Mouse (Mus musculus): Measurements from ENCODE around the gene Rnf180. TPM values are rescaled to one million over a fixed set of nuclear protein-coding genes. Genes with fewer than 3 reads are reported as not detected.

The Rnf180 gene
- polyA plus RNA-seq, 1 experiment from 2014 or later: 3.9 TPM

DNA sequence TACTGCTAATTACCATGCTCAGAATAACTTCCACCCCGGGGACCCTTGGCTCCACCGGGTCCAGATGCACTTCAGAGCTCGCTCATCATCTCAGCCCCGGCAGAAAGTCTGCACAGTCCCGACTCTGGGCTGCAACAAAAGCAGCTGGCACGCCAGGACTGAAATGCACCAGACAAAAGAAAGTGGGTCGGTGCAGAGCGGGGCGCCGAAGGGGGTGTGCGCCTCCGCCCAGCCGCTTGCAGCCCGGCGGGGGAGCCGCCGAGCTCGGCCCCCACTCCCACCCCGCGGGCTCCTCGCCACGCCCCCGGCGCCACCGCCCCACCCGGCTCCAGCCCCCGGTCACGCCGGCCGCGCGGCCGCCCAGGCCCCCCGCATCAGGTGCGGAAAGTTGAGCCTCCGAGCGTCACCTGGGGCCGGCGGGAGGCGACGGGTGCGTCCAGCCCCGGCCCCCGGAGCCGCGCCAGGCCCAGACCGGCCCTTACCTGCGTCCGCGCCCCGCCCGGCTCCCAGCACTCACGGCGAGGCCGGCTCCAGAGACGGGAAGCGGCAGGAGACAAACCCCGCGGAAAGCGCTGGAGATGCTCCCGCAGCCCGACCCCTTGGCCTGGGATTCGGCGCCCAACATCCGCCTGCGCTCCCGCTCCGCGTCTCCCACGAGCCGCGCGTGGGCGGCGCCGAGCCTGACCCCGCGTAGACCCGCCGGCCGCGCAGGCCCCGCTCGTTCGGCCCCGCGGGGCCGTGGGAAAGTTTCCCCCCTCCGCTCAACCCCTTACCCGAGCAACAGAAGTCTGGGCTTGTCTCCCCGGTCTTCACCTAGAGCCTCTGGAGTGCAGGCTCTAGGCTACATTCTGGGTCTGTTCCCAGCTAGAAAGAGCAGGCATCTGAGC lies 591 bp downstream of the Rnf180 start:
- Histone ChIP-seq H3K4me3 (peak overlapping the region; percentile 82), H3K4me1 (peaks cover 11% of the 10 kb centered on the region; the same call in 1 of the 2 replicates), H3K36me3 (no peaks in the 10 kb centered on the region), H3K9me3 (no peaks in the 10 kb centered on the region), H3K27ac (no peak overlapping the region), H3K27me3 (no peaks in the 10 kb centered on the region), H3K9ac (peak overlapping the region; percentile 68), H3K4me2 (peak overlapping the region; percentile 96)
- WGBS: 2% methylated on average over 47 of the region's 91 CpGs
- peak; percentile 85 for ATAC-seq (ENCODE audit: borderline replicate concordance, extremely low read depth, low FRiP score, low TSS enrichment)

DNA sequence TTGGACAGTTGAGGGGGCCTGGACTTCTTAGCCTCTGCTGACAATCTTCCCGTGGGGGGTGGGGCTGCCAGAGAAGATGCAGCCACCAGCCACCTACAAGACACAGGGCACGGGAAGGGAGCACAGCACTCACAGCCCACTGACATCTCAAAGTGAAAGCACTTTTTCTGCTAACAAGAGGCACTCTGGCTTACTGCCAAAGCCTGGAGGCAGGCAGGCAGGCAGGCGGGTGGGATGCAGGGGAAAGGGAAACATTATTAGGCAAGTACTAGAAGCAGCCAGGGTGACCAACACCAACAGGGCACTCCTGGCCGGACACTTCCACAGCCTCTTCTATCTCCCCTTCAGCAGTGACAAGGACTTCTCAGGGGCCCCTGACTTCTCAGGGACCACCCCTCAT lies 2.8 kb downstream of the Rnf180 start:
- ATAC-seq (ENCODE audit: borderline replicate concordance, extremely low read depth, low FRiP score, low TSS enrichment): peak; percentile 53
- 6% methylated on average over 4 of the region's 4 CpGs for WGBS
- no peaks in the 10 kb centered on the region for H3K27me3 ChIP-seq
- H3K9ac ChIP-seq: no peak overlapping the region
- H3K4me3 ChIP-seq: peak overlapping the region; percentile 14; the same call in 1 of the 2 replicates
- no peak overlapping the region for H3K27ac ChIP-seq
- H3K9me3 ChIP-seq: no peaks in the 10 kb centered on the region
- peak overlapping the region; percentile 38 for H3K4me2 ChIP-seq
- no peaks in the 10 kb centered on the region for H3K36me3 ChIP-seq
- H3K4me1 ChIP-seq: peaks cover 11% of the 10 kb centered on the region; the same call in 1 of the 2 replicates

DNA sequence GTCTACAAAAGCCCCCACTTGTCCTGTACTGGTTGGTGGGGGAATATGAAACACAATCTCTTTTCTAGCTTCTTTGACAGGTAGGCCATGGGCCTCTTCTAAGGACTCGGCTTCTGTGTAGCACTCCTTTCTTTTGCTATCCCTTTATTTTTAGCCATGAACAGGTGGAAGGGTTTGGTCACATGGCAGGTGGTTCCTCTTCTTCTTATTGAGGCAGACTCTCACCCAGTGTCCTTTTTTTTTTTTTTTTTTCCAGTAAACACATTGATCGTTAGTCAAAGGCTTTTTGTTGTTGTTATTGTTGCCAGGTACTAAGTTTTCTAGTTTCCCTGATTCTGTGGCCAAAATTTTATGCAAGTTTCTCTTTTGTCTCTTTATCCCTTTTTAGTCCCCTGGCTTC lies 4.0 kb downstream of the Rnf180 start:
- Histone ChIP-seq H3K4me2 (no peak overlapping the region), H3K27ac (no peak overlapping the region), H3K9ac (no peak overlapping the region), H3K4me3 (no peak overlapping the region), H3K27me3 (no peaks in the 10 kb centered on the region), H3K9me3 (no peaks in the 10 kb centered on the region), H3K36me3 (no peaks in the 10 kb centered on the region), H3K4me1 (peaks cover 11% of the 10 kb centered on the region; the same call in 1 of the 2 replicates)
- WGBS: 82% methylated on average over 2 of the region's 2 CpGs
- no peak for ATAC-seq (ENCODE audit: borderline replicate concordance, extremely low read depth, low FRiP score, low TSS enrichment)

DNA sequence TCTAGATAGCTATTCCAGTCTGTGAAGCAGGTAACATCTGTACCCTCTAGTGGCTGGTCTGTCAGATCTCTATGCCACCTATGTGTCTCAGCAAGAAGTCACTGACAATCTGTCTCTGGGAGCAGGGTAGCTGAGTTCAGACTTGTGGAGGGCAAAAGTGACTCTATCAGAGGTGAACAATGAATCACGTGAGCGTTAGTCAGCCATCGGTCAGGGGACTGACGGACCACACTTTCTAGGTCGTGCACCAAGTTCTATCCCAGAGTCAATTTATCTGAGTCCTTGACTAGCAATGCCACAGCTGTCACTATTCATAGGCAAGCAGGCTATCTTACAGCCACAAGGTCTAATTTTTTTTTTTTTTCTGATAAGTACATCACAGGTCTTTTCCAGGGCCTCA lies 4.6 kb downstream of the Rnf180 start:
- no peak for ATAC-seq (ENCODE audit: borderline replicate concordance, extremely low read depth, low FRiP score, low TSS enrichment)
- H3K4me2 ChIP-seq: no peak overlapping the region
- WGBS: 72% methylated on average over 5 of the region's 5 CpGs
- H3K4me3 ChIP-seq: no peak overlapping the region
- H3K9ac ChIP-seq: no peak overlapping the region
- H3K27me3 ChIP-seq: no peaks in the 10 kb centered on the region
- H3K9me3 ChIP-seq: no peaks in the 10 kb centered on the region
- H3K36me3 ChIP-seq: no peaks in the 10 kb centered on the region
- no peak overlapping the region for H3K27ac ChIP-seq
- peaks cover 11% of the 10 kb centered on the region; the same call in 1 of the 2 replicates for H3K4me1 ChIP-seq

DNA sequence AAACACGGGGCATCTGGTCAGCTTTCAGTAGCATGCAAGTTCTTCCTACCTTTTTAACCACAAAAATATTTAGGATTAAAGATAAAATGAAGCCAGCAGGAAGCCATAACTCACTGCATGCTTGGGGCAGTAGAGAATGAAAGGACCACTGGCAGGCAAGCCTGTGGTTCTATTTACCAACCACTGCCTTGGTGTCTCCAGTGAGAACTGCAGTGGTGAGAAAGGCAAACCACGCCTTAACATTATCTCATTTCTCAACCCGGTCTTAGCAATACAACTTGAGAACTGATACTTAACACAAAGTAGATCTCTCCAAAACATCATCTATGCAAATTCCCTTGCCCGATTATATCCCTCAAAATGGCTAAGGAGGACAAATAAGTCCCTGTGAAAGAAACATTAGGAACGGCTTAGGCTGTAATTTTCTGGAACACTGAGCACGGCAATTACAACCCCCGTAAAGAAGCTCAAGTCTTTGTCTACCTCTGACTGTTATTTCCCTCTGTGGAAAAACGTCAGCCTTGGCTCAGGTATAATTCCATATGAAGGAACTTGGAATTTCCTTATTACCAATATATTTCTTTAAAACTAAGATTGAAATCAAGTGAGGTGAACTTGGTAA lies 15.1 kb downstream of the Rnf180 start:
- H3K36me3 ChIP-seq: no peaks in the 10 kb centered on the region
- no peak for ATAC-seq (ENCODE audit: borderline replicate concordance, extremely low read depth, low FRiP score, low TSS enrichment)
- no peak overlapping the region for H3K9ac ChIP-seq
- H3K27me3 ChIP-seq: no peaks in the 10 kb centered on the region
- peaks cover 3% of the 10 kb centered on the region; the same call in 1 of the 2 replicates for H3K4me1 ChIP-seq
- no peak overlapping the region for H3K4me2 ChIP-seq
- no peak overlapping the region for H3K4me3 ChIP-seq
- H3K9me3 ChIP-seq: no peaks in the 10 kb centered on the region
- 82% methylated on average over 8 of the region's 8 CpGs for WGBS
- H3K27ac ChIP-seq: no peak overlapping the region

DNA sequence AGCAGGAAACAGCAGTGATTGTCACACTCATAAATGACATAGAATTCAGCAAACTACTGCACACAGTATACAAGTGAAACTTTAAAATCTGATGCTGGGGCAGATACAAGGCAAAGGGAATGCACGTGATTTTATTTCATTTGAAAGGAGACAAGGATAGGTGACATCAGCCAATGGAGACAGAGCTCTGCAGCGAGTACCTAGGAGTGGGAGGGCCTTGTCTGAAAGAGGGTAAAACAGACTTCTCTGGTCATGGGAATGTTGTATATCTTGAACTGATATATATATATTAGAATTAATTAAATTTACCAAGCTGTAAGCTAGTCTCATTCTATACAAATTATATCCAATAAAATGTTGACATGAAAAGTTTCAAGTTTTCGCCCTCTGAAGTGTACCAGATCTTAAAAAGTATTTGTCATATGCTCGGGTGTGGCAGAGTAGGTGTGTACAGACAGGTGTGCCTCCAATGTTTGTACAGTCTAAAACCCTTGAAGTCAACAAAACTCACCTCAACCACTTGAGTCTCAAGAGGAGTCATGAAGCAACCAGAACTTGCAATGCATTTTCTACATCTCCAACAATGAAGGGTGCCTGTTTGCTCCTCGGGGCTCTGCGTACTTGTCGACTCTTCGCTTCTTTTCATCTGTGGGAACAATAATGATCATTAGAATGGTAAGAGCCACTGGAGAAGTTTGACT lies 24.1 kb downstream of the Rnf180 start:
- H3K36me3 ChIP-seq: no peaks in the 10 kb centered on the region
- ATAC-seq (ENCODE audit: borderline replicate concordance, extremely low read depth, low FRiP score, low TSS enrichment): no peak
- 67% methylated on average over 8 of the region's 8 CpGs for WGBS
- H3K4me1 ChIP-seq: no peaks in the 10 kb centered on the region
- H3K9ac ChIP-seq: no peak overlapping the region
- H3K27me3 ChIP-seq: no peaks in the 10 kb centered on the region
- H3K27ac ChIP-seq: no peak overlapping the region
- H3K9me3 ChIP-seq: no peaks in the 10 kb centered on the region
- H3K4me2 ChIP-seq: no peak overlapping the region
- no peak overlapping the region for H3K4me3 ChIP-seq

DNA sequence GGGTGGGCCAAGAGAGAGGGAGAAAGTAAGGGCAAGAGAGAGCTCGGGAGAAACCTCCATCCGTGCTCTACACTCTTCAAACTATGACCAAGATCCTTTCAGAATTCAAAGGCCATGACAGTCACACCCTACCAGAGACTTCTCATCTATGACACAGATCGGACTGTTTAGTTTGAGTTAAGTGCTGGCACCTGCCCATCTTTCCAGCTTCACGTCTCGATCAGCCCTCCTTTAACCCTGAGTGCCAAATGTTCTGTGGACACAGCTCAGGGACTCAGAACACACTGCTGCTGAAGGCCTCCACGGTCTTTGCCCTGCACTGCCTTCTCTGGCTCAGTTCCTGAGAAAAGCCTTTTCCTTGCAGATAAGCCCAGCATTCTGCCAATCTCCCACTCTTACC lies 27.2 kb downstream of the Rnf180 start:
- H3K36me3 ChIP-seq: no peaks in the 10 kb centered on the region
- 60% methylated on average over 6 of the region's 6 CpGs for WGBS
- no peaks in the 10 kb centered on the region for H3K27me3 ChIP-seq
- no peaks in the 10 kb centered on the region for H3K4me1 ChIP-seq
- H3K4me2 ChIP-seq: no peak overlapping the region
- no peak for ATAC-seq (ENCODE audit: borderline replicate concordance, extremely low read depth, low FRiP score, low TSS enrichment)
- no peak overlapping the region for H3K4me3 ChIP-seq
- H3K9ac ChIP-seq: no peak overlapping the region
- no peaks in the 10 kb centered on the region for H3K9me3 ChIP-seq
- no peak overlapping the region for H3K27ac ChIP-seq

DNA sequence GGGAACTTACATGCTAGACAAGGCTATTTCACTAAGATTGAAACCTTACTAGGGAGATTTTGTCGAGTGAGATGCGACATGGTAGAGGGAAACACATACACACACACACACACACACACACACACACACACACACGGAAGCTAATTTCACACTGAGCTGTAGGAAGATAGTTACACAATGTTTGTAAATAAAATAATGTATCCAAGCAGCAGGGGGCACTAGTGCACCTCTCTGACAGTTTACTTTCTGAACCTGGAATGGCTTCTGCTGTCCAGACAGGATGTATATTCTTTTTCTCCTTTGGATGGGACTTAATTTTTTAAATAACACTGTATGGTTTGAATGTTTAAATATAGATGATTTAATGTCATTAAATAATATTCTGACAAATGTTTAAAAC lies 27.9 kb downstream of the Rnf180 start:
- Histone ChIP-seq H3K36me3 (no peaks in the 10 kb centered on the region), H3K4me1 (no peaks in the 10 kb centered on the region), H3K9me3 (no peaks in the 10 kb centered on the region), H3K9ac (no peak overlapping the region), H3K27me3 (no peaks in the 10 kb centered on the region), H3K27ac (no peak overlapping the region), H3K4me2 (no peak overlapping the region), H3K4me3 (no peak overlapping the region)
- 43% methylated on average over 3 of the region's 3 CpGs for WGBS
- ATAC-seq (ENCODE audit: borderline replicate concordance, extremely low read depth, low FRiP score, low TSS enrichment): no peak

DNA sequence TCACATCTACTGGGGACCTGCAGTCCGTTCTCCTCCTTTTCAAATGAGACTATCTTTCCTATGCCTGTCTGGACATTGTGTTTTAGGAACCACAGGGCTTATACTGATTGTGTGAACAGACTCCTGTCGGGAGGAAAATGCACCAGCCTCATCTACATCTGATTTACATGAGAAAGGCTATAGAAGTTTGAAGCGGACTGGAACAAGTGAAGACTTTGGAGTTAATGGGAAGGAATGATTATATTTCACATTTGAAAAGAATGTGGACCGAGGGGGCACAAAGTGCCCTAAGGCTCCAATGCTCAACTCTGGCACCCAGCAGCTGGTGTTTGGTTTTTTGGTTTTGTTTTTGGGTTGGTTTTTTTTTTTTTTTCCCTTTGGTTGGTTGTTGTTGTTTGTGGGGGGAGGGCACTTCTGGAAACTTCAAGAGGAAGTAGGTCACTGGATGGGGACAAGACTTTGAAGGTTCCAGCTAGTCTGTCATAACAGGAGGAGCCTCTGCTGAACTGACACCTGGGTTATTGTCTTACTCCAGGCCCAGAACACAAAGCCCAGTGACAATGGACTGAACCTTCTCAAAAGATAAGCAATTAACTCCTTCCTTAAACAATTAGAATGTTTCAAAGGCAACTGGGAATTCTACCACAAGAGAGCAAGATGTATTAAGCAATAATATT lies 37.7 kb downstream of the Rnf180 start:
- H3K4me1 ChIP-seq: no peaks in the 10 kb centered on the region
- no peak for ATAC-seq (ENCODE audit: borderline replicate concordance, extremely low read depth, low FRiP score, low TSS enrichment)
- H3K4me2 ChIP-seq: no peak overlapping the region
- H3K9ac ChIP-seq: no peak overlapping the region
- 72% methylated on average over 4 of the region's 4 CpGs for WGBS
- H3K27ac ChIP-seq: no peak overlapping the region
- no peaks in the 10 kb centered on the region for H3K9me3 ChIP-seq
- no peaks in the 10 kb centered on the region for H3K36me3 ChIP-seq
- H3K27me3 ChIP-seq: no peaks in the 10 kb centered on the region
- no peak overlapping the region for H3K4me3 ChIP-seq

DNA sequence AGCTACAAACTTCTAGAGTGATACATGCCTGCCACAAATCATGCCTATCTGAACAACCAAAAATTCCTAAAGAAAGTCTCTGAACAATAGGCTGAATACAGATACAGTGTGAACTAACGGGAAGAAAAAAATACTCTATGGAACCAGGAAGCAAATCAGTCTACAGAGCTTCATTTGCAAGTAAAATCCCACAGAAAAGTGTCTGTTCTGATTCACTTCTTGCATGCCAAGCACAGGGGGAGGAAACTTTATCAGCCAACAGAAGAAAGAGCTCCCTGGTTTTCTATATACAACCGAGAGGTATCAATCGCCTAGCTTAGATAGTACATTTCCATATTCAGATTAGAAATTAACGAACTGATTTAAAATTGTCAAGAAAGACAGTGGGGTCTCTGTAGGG lies 43.8 kb downstream of the Rnf180 start:
- H3K36me3 ChIP-seq: no peaks in the 10 kb centered on the region
- 67% methylated on average over 4 of the region's 4 CpGs for WGBS
- H3K27me3 ChIP-seq: no peaks in the 10 kb centered on the region
- no peak for ATAC-seq (ENCODE audit: borderline replicate concordance, extremely low read depth, low FRiP score, low TSS enrichment)
- no peak overlapping the region for H3K4me2 ChIP-seq
- no peak overlapping the region for H3K9ac ChIP-seq
- no peak overlapping the region for H3K27ac ChIP-seq
- H3K9me3 ChIP-seq: no peaks in the 10 kb centered on the region
- H3K4me3 ChIP-seq: no peak overlapping the region
- H3K4me1 ChIP-seq: no peaks in the 10 kb centered on the region

DNA sequence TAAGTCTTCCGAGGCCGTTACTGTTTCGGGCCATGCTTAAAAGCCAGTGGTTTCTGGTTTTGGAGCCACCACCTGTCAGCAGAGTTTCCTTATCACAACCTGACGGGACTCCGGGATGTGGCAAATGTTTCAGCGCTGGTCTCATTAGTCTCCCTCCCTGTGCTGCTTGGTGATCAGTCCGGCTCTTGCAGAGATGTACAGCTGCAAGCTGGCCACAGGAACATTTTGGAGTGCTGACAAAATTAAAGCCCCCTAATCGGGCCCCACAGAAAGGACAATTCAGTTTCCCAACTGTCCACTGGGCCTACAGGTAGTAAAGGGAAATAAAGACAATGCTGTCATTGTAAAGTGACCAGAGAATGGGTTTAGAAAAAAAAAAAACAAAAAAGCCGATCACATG lies 44.4 kb downstream of the Rnf180 start:
- no peak overlapping the region for H3K27ac ChIP-seq
- ATAC-seq (ENCODE audit: borderline replicate concordance, extremely low read depth, low FRiP score, low TSS enrichment): no peak
- H3K4me1 ChIP-seq: no peaks in the 10 kb centered on the region
- no peak overlapping the region for H3K4me2 ChIP-seq
- H3K9me3 ChIP-seq: no peaks in the 10 kb centered on the region
- WGBS: 47% methylated on average over 9 of the region's 9 CpGs
- no peaks in the 10 kb centered on the region for H3K27me3 ChIP-seq
- H3K36me3 ChIP-seq: no peaks in the 10 kb centered on the region
- H3K4me3 ChIP-seq: no peak overlapping the region
- no peak overlapping the region for H3K9ac ChIP-seq

All from lung, embryonic 15.5 days (tissue).